19 mouse cellular contexts compared by ENCODE assay signal in the genomic region with DNA sequence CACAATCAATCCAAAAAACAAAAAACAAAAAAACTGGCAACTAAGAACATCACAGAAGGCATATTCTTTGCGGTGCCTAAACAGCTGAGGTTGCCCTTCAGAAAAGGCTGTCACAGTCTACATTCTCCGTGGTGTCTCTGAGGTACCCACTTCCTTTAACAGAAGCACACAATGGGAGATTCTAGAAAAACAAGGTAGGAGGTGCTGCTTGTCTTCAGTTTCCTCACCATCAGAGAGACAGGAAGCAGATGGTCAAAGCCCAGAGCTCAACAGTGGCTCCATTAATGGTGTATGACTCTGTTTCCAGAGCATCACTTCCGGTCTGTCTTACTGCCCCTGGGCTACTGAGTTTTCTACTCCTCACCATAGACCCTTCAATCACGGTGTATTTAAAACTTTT.
A peak's percentile ranks its signal among the peaks of the same experiment; 100 is the strongest.
DNase-seq lines count a peak whose midpoint lies in the region; ATAC-seq lines count a peak whose summit lies in the region.
"Had no signal": no experiment of that assay in that cellular context is flagged by ENCODE, and none has a peak within 500 bp of the region (broad histone marks: within the 10 kb centered on the region; RNA-seq: fewer than 3 reads in every experiment).

No protein-coding gene starts in this region.

- no peaks in the 10 kb centered on the region for H3K4me1 ChIP-seq in hindbrain, embryonic 12.5 days
- no peaks in the 10 kb centered on the region for H3K4me1 ChIP-seq in forebrain, embryonic 14.5 days (ENCODE audit: control insufficient read depth, insufficient read depth, low read length)
- H3K4me1 ChIP-seq: embryonic facial prominence, embryonic 15.5 days; heart, embryonic 13.5 days; midbrain, embryonic 10.5 days had no signal

- H3K4me2 ChIP-seq in hindbrain, embryonic 12.5 days (replicated peaks): no peak overlapping the region
- no peak overlapping the region for H3K4me2 ChIP-seq in forebrain, embryonic 14.5 days (ENCODE audit: low read length)
- H3K4me2 ChIP-seq: embryonic facial prominence, embryonic 15.5 days; heart, embryonic 13.5 days had no signal

- peak; percentile 72 for DNase-seq in CD4-positive, CD25-positive, alpha-beta regulatory T cell, adult 2 months (ENCODE audit: low read depth, low spot score)
- peak; percentile 66 for DNase-seq in T-cell, adult 2 months (ENCODE audit: low spot score)
- peak; percentile 63 for DNase-seq in thymus, postnatal 0 days (ENCODE audit: low spot score)
- no peak for DNase-seq in layer of hippocampus, postnatal 14 days (ENCODE audit: low spot score in 2 of 2)
- DNase-seq in forebrain, embryonic 14.5 days (ENCODE audit: low spot score): no peak
- DNase-seq in urinary bladder, postnatal 14 days (ENCODE audit: low spot score): no peak
- DNase-seq: adrenal gland, postnatal 14 days; cerebellum, adult 9-10 months; embryo, embryonic 11 days; gastrocnemius, postnatal 36 days; heart, postnatal 36 days; kidney, adult 9 months had no signal

- no peak overlapping the region for H3K27ac ChIP-seq in hindbrain, embryonic 12.5 days
- H3K27ac ChIP-seq in forebrain, embryonic 14.5 days (ENCODE audit: low read depth, low read length): no peak overlapping the region
- H3K27ac ChIP-seq: embryonic facial prominence, embryonic 15.5 days; heart, embryonic 13.5 days; liver, embryonic 14.5 days; midbrain, embryonic 10.5 days had no signal

- no peaks in the 10 kb centered on the region for H3K36me3 ChIP-seq in hindbrain, embryonic 12.5 days
- H3K36me3 ChIP-seq in forebrain, embryonic 14.5 days (ENCODE audit: control insufficient read depth, insufficient read depth, low read length): no peaks in the 10 kb centered on the region
- H3K36me3 ChIP-seq: embryonic facial prominence, embryonic 15.5 days; heart, embryonic 13.5 days; midbrain, embryonic 10.5 days had no signal

- no peaks in the 10 kb centered on the region for H3K9me3 ChIP-seq in hindbrain, embryonic 12.5 days (replicated peaks)
- H3K9me3 ChIP-seq in forebrain, embryonic 14.5 days (replicated peaks; ENCODE audit: control insufficient read depth, low read length): no peaks in the 10 kb centered on the region
- H3K9me3 ChIP-seq: embryonic facial prominence, embryonic 15.5 days; heart, embryonic 13.5 days; midbrain, embryonic 10.5 days had no signal

- WGBS in hindbrain, embryonic 12.5 days: 88% methylated on average over 4 of the region's 4 CpGs
- 86% methylated on average over 4 of the region's 4 CpGs for WGBS in forebrain, embryonic 14.5 days

- H3K27me3 ChIP-seq in hindbrain, embryonic 12.5 days: no peaks in the 10 kb centered on the region
- no peaks in the 10 kb centered on the region for H3K27me3 ChIP-seq in forebrain, embryonic 14.5 days (replicated peaks; ENCODE audit: control insufficient read depth, insufficient read depth, low read length)
- H3K27me3 ChIP-seq: embryonic facial prominence, embryonic 15.5 days; heart, embryonic 13.5 days had no signal

- no peak overlapping the region for H3K9ac ChIP-seq in hindbrain, embryonic 12.5 days
- H3K9ac ChIP-seq in forebrain, embryonic 14.5 days (ENCODE audit: low read length): no peak overlapping the region
- H3K9ac ChIP-seq: embryonic facial prominence, embryonic 15.5 days; heart, embryonic 13.5 days; liver, embryonic 14.5 days had no signal

- H3K4me3 ChIP-seq in hindbrain, embryonic 12.5 days: no peak overlapping the region
- H3K4me3 ChIP-seq in forebrain, embryonic 14.5 days (ENCODE audit: low read depth, low read length): no peak overlapping the region
- H3K4me3 ChIP-seq: embryonic facial prominence, embryonic 15.5 days; heart, embryonic 13.5 days; midbrain, embryonic 10.5 days had no signal

- peak; percentile 59 for ATAC-seq in megakaryocyte, adult 5-6 weeks (ENCODE audit: poor library complexity, severe bottlenecking)
- no peak for ATAC-seq in hindbrain, embryonic 12.5 days (ENCODE audit: low FRiP score)
- ATAC-seq in forebrain, embryonic 14.5 days: no peak
- ATAC-seq: lung, postnatal 0 days had no signal

Comparison
In these comparisons a context has a peak if more than half of its experiments do, and no peak if none do; other contexts are left out.
1. DNase-seq: peak in CD4-positive, CD25-positive, alpha-beta regulatory T cell, adult 2 months (single experiment), T-cell, adult 2 months (single experiment) and thymus, postnatal 0 days (single experiment); none in layer of hippocampus, postnatal 14 days (0 of 2), forebrain, embryonic 14.5 days (single experiment) and urinary bladder, postnatal 14 days (single experiment).